Mouse (Mus musculus) left cerebral cortex, adult 8-10 months (tissue): ENCODE measurements at regions not wholly inside any gene's neighbourhood (a gene's known extent, or its start where the extent isn't known, plus 50 kb on each side); places are given as distances from the start of the nearest gene placed in this dataset.

Experiments used
- microRNA-seq, 2 experiments: library from miRNA; unstranded; fragments of <30 nt; microRNA quantifications; one replicate each; pipeline ENCODE4 v1.2.0; 2022

Small RNA genes lying in the stretch of these regions (microRNA-seq; reads per million reads assigned to microRNA genes)
- 0 reads per million in 2 experiments for gene Gm23304
